Mouse (Mus musculus) bone marrow macrophage, adult 2 months (primary cell): Measurements from ENCODE around the gene Zfp648.

Source experiments
- CTCF ChIP-seq: IDR thresholded peaks from 2 replicates; pipeline ENCODE4 v1.5.1; 2012; ENCODE audit warnings: low read depth, mild to moderate bottlenecking, low read length, moderate library complexity
- POLR2A ChIP-seq: IDR thresholded peaks from 2 replicates; pipeline ENCODE4 v1.6.1; 2012; ENCODE audit warnings: mild to moderate bottlenecking, low read depth, low read length, borderline replicate concordance

GRCm38 (mm10) chr1:154200955-154201722 is at the start of gene Zfp648:
- TF ChIP-seq CTCF (no peak), POLR2A (no peak)
